Mouse (Mus musculus): ENCODE measurements around the gene Olfr765. TPM values are rescaled to one million over a fixed set of nuclear protein-coding genes. Genes with fewer than 3 reads are reported as not detected.

Olfr765 gene
- polyA plus RNA-seq (2017; shearing (Covaris generic)) = not detected

DNA sequence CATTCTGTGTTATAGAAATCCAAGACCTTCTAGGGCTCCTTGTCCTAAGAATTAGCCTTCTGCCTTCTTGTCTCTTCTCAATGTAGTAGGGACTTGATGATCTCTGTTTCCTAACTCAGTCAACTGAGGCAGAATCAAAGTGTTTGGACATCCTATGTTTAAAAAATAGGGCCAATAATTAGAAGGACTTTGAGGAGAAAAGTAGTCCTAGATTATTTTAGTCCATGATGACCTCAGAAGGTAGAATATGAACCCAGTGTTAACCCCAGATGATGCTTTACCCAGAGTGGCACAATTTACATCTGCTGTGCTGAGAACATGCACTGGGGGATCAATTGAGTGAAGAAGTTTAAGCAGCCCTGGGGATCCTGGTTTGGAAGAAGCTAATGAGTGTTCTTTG lies at the start of gene Olfr765:
Gene Olfr765 (minus strand): TSS at position 101 of the 400 bp plus-strand sequence.

DNA sequence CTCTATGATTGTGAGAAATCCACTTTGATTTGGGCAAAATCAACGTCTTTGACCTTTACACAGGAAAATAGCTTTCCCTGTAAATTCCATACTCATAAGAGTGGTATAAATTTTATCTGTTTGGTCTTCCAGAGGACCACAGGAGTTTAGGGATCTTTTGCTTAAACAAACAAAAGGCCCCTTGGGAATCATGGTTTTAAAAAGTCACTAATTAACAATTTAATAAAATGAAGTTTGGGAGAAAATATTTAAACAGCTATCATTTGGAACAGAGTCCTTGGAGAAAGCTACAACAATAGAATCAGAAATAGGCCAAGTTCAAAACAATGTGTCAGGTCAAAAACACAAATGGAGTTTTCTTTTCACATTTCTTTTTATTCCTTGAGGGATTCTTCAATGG lies 49.5 kb upstream of the Olfr765 start, which contains the start of gene Olfr768:
Gene Olfr768 (minus strand): TSS at position 101 of the 400 bp plus-strand sequence.

DNA sequence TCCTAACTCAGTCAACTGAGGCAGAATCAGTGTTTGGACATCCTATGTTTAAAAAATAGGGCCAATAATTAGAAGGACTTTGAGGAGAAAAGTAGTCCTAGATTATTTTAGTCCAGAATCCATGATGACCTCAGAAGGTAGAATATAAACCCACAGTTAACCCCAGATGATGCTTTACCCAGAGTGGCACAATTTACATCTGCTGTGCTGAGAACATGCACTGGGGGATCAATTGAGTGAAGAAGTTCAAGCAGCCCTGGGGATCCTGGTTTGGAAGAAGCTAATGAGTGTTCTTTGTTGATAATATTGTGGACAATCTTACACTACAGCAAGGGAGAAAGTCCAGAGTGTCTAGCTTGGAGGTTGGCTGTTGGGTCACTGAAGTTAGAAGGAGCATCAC lies 33.0 kb upstream of the Olfr765 start, which contains the start of gene Olfr767:
Gene Olfr767 (minus strand): TSS at position 101 of the 400 bp plus-strand sequence.

DNA sequence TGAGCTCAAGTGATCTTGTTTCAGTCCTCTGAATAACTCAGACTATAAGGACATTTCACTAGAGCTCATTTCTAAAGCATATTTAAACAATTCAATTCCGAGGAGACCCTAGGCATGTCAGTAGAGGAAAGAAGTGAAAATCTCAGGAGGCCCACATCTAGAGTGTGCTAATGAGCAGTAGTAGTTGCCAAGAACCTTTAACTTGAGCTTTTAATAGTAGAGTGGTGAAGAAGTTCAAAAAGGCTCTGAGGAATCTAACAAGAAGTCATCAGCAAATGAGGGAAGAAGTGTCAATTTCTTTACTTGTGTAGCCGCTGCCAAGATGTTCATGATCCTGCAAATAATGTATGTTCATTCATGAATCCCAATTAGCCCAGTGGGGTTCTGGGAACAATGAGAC lies 19.1 kb upstream of the Olfr765 start, which contains the start of gene Olfr766-ps1:
Gene Olfr766-ps1 (minus strand): TSS at position 101 of the 400 bp plus-strand sequence.

DNA sequence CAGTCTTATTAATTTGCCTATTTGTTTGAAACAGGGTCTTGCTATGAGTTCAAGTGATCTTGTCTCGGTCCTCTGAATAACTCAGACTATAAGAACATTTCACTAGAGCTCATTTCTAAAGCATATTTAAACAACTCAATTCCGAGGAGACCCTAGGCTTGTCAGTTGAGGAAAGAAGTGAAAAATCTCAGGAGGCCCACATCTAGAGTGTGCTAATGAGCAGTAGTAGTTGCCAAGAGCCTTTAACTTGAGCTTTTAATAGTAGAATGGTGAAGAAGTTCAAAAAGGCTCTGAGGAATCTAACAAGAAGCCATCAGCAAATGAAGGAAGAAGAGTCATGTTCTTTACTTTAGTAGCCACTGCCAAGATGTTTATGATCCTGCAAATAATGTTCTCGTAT lies 10.0 kb downstream of the Olfr765 start, which contains the start of gene Olfr764-ps1:
Gene Olfr764-ps1 (minus strand): TSS at position 101 of the 400 bp plus-strand sequence.

DNA sequence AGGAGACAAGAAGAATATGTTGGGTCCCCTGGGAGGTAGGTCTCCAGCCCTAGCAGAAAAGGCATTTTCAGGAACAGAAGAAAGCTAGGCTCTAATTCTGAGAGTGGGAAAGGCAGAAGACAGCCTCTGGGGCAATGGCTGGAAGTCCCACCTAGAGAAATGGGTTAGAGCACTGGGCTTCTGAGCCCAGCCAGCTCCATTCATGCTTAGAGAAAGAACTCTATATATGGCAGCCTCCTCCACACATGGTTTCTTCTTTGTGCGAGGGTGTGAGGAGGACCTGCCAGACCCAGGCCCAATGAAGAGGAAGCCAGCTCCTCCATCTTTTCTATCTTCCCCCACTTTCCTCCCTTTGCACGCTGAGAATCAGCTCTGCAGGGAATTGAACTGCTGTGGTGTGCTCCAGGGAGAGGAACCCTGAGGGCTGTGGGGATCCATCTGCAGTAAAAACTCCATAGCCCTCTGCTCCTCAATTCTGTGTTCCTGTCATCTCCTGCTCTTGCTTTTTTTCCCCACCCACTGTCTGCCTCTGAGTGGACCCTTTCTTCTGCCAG lies 39.4 kb downstream of the Olfr765 start, which contains the start of gene Olfr763:
Gene Olfr763 (plus strand): TSS at position 504 of the 554 bp plus-strand sequence.

Other genes with a start within 250 kb of the Olfr765 start
- gene Dnajc14, start 245.9 kb downstream of the Olfr765 start, polyA plus RNA-seq (2017; shearing (Covaris generic)) = 54.8 TPM
- gene Tmem198b, start 245.6 kb downstream of the Olfr765 start, polyA plus RNA-seq (2017; shearing (Covaris generic)) = 5.8 TPM
- 109 TPM for gene Sarnp, start 232.7 kb downstream of the Olfr765 start, polyA plus RNA-seq (2017; shearing (Covaris generic))
- gene Ormdl2, start 228.4 kb downstream of the Olfr765 start, polyA plus RNA-seq (2017; shearing (Covaris generic)) = 26.9 TPM
- 1.2 TPM for gene Gdf11, start 158.3 kb downstream of the Olfr765 start, polyA plus RNA-seq (2017; shearing (Covaris generic))
- gene Cd63, start 149.0 kb downstream of the Olfr765 start, polyA plus RNA-seq (2017; shearing (Covaris generic)) = not detected
- gene Rdh5, start 127.1 kb downstream of the Olfr765 start, polyA plus RNA-seq (2017; shearing (Covaris generic)) = 8.4 TPM
- 85.2 TPM for gene Bloc1s1, start 126.0 kb downstream of the Olfr765 start, polyA plus RNA-seq (2017; shearing (Covaris generic))
- 8.8 TPM for gene Itga7, start 116.2 kb downstream of the Olfr765 start, polyA plus RNA-seq (2017; shearing (Covaris generic))
- gene Mettl7b, start 89.0 kb downstream of the Olfr765 start, polyA plus RNA-seq (2017; shearing (Covaris generic)) = not detected
- 0.12 TPM for gene Olfr9, start 60.6 kb downstream of the Olfr765 start, polyA plus RNA-seq (2017; shearing (Covaris generic))
- not detected for gene Olfr763, start 39.2 kb downstream of the Olfr765 start, polyA plus RNA-seq (2017; shearing (Covaris generic))
- not detected for gene Olfr764-ps1, start 10.1 kb downstream of the Olfr765 start, polyA plus RNA-seq (2017; shearing (Covaris generic))
- gene Olfr766-ps1, start 19.0 kb upstream of the Olfr765 start, polyA plus RNA-seq (2017; shearing (Covaris generic)) = not detected
- not detected for gene Olfr767, start 32.9 kb upstream of the Olfr765 start, polyA plus RNA-seq (2017; shearing (Covaris generic))
- not detected for gene Olfr768, start 49.4 kb upstream of the Olfr765 start, polyA plus RNA-seq (2017; shearing (Covaris generic))
- not detected for gene Olfr769, start 67.9 kb upstream of the Olfr765 start, polyA plus RNA-seq (2017; shearing (Covaris generic))
- gene Olfr770, start 89.0 kb upstream of the Olfr765 start, polyA plus RNA-seq (2017; shearing (Covaris generic)) = not detected
- gene Olfr771, start 114.8 kb upstream of the Olfr765 start, polyA plus RNA-seq (2017; shearing (Covaris generic)) = not detected
- not detected for gene Olfr772, start 127.9 kb upstream of the Olfr765 start, polyA plus RNA-seq (2017; shearing (Covaris generic))
- not detected for gene Olfr773, start 137.4 kb upstream of the Olfr765 start, polyA plus RNA-seq (2017; shearing (Covaris generic))
- not detected for gene Olfr774, start 186.2 kb upstream of the Olfr765 start, polyA plus RNA-seq (2017; shearing (Covaris generic))
- not detected for gene Olfr775, start 198.4 kb upstream of the Olfr765 start, polyA plus RNA-seq (2017; shearing (Covaris generic))
- gene Olfr776, start 209.1 kb upstream of the Olfr765 start, polyA plus RNA-seq (2017; shearing (Covaris generic)) = not detected
- not detected for gene Olfr777, start 221.5 kb upstream of the Olfr765 start, polyA plus RNA-seq (2017; shearing (Covaris generic))

Data from naive thymus-derived CD4-positive, alpha-beta T cell, adult 5 months (primary cell).